Mouse (Mus musculus) 3134 (cell line): ENCODE results near the gene Tedc2.
A peak's percentile ranks its signal among the peaks of the same experiment; 100 is the strongest.

ENCODE experiments used
- DNase-seq: peaks from one replicate; pipeline ENCODE4 v3.0.0-alpha.2; 2011; ENCODE audit warnings: low spot score; ENCODE audit not compliant: insufficient read length; ENCODE audit errors: extremely low read depth

Gene Tedc2

DNA sequence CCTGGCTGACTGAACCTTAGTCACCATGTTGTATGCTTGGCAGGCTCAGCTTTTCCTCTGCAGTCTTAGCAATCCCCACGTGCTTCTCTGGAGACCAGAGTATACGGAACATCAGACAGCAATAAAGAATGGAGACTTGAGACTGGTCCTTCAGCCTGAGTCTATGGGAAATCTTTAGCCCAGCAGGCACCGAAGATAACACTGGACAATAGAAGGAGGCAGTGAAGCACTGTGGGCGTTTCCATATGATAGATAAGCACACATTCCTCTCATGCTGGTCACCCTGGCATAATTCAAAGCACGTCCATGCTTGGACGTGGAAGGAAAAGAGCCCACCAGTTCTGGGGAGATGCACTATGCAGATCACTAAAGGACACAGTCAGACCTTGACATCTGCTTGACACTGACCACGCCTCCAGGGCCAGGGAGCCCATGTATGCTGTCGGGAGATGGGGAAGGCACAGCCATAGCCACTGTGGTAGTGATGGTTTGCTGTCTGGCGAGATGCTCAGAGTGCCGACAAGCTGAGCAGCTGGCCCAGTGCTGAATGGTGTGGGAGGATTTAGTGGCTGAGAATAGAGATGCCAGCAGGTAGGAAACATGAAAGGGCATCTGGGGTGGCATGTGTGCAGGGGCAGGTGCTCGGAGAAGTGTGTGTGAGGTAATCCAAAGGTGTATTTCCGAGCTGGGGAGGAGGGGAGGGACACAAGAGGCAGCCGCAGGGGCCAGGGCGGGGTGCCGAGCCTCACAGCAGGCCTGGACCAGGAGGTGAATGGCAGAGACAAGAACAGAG lies 23.4 kb downstream of the Tedc2 start:
- no peak for DNase-seq

DNA sequence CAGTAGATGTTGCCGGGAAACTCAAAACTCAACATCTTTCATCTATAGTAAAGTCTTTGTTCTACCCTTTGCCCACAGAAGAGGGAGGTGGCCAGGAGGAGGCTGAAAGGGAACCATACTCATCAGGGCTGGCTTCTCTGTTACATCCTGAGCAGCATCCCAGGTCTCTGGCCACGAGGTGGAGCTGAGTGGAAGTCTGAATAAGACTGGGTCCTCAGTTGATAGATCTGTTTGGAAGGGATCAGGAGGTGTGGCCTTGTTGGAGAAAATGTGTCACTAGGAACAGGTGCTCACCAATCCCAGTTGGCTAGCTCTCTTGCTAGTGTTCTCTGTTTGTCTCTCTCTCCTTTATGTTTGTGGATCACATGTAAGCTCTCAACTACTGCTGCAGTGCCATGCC lies 25.3 kb downstream of the Tedc2 start:
- DNase-seq: no peak

DNA sequence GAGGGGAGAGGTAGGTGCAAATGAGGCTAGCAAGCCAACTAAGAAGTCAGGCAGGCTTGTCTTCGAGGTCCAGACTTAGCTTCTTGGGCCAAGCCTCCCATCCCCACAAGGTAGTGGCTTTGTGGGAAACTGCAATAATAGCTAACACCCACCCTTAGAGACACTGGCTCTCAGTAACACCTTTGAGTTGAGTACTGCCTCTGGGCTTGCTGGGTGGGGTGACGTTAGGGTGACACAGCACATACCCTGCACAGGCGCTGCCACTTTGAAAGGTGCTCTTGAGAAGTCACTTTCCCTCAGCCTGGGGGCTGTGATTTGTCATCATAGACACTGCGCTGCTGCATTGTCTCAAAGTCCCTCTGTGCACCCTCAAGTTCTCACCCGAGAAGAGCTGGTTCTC lies 26.9 kb downstream of the Tedc2 start:
- no peak for DNase-seq

DNA sequence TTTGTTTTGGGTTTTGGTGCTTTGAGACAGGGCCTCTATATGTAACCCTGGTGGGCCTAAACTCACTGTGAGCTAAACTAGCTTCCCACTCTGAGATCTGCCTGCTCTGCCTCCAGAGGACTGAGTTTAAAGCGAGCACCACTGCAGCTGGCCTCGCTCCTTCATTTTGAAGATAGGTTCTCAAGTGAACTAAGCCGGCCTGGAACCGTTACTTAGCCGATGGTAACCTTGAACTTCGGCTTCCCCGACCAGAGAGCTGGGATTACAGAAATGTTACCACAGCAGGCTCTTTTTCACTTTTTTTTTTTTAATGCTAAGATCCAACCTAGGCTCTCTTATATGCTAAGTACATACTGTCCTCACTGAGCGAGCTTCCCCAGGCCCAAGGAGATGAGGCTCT lies 27.4 kb downstream of the Tedc2 start:
- DNase-seq: no peak

DNA sequence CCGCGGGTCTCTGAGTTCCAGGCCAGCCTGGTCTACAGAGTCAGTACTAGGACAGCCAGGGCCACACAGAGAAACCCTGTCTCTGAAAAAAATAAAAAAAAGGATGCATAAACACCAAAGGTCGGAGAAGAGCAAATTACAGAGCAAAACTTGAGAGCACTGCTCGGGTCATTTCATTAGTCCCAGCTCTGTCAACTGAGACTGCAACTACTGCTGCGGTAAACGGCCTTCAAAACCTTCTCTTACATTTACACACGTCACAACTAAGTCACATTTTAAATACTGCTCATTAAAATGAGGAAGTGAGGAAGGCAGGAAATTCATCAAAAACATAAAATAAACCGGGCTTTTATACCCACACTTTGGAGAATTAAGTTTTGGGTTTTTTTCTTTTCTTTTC lies 27.8 kb downstream of the Tedc2 start:
- no peak for DNase-seq

DNA sequence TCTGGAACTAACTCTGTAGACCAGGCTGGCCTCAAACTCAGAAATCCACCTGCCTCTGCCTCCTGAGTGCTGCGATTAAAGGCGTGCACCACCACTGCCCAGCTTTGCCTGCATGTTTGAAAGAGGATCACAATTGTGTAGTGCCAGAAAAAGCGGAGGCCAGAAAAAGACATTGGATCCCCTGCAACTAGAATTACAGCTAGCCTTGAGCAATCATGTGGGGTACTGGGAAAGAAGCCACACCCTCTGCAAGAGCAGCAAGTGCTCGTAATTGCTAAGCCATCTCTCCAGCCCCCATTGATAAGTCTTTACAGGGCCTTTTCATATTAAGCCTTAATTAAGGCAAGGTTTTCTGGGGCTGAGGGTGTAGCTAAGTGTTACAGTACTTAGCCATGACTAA lies 29.2 kb downstream of the Tedc2 start:
- no peak for DNase-seq

DNA sequence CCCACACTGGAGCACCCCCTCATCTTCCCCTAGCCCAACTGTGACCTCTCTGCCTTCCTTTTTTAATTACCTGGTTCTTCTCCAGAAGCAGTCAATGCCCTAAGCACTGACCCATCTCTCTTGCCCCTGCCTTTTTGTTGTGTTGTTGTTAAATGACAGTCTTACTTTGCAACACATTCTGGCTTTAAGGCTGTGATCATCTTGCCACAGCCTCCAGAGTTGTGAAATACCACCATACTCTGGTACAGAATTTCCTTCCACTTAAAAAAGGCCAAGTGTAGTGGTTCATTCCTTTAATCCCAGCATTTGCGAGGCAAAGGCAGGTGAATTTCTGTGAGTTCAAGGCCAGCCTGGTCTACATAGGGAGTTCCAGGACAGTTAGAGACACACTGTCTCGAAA lies 29.7 kb downstream of the Tedc2 start:
- DNase-seq: no peak

DNA sequence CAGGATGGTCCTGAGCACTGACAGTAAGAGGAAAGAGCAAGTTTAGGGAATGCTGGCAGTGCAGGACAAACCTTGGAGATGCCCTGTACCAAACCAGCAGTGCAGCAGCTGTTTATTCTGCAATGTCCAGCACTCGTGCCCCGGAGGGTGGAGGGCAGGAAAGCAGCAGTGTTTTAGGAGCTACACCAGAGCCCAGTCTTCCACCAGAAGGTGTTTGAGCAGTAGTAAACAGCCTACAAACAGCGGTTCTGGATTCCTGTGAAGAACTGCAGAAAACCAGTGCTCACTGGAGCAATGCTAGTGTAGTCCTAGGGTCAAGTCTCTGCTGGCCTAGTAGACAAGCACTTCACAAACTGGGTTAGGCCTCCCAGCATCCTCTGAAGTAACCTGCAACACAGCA lies 46.4 kb downstream of the Tedc2 start:
- DNase-seq: no peak

DNA sequence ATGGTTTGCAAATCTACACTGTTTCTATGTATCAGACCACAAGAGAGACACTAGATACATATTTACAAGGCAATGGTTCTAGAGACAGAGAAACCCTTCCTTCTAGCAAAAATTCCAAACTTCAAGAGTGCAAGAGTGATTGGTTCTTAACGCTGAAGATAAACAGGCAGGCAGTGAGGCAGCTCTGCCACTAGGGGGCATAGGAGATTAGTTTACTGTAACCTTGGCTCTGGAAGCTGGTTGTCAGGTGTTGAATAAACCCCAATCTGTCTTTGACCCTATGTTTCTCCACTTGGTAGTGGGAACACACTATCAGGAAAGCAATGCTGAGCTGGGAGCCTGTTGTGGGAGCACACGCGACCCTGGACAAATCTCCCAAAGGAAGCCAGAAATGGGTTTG lies 47.2 kb downstream of the Tedc2 start:
- no peak for DNase-seq

DNA sequence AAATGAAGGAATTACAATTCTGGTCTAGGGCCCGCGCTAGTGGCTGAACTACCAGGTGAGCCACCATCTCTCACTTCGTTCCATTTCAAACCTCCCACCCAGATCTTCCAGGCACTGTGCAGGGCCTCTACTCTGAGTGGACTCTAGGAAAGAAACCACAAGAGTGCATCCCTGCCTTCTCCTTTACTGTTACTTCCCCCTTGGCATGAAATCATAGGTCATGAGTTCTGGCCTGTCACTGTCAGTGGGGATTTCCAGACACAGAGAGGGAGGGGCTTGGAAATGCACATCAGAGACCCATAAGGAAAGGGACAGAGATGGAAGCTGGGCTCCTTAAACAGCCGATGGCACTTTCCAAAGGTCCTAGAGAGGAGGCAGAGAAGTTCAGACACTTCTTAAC lies 48.9 kb downstream of the Tedc2 start:
- no peak for DNase-seq

DNA sequence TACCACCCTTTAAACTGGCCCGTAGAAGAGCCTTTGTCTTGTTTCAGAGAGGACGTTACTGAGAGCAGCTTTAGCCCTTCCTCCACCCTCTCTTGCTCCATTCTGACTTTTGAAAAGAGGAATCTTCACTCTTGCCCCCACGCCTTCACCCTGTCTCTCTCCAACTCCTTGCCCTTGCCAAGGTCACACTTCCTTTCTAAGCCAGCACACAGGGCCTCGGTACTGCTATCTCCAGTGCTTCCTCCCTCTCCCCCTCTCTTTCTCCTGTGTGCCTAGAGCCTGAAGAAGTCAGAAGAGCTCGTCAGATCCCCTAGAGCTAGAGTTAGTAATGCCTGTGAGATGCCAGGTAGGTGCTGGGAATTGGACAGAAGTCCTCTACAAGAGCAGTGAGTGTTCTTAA lies 49.9 kb downstream of the Tedc2 start:
- no peak for DNase-seq

DNA sequence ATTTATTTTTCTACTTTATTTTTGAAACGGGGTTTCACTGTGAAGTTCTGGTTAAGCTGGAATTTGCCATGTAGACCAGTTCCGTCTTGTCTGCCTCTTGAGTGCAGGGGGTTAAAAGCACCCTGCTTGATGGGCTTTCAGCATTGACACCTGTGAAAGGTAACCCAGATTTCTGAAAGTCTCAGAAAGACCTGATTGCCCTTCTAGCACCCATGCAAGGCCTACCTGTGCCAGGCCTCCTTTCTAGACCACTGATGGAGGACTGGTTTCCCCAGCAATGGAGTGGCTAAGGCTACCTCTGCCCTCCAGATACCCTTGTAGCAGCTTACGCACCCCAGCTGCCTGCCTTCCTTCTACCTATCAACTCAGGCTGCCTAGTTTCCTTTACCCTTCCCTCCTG lies 50.5 kb downstream of the Tedc2 start:
- no peak for DNase-seq

DNA sequence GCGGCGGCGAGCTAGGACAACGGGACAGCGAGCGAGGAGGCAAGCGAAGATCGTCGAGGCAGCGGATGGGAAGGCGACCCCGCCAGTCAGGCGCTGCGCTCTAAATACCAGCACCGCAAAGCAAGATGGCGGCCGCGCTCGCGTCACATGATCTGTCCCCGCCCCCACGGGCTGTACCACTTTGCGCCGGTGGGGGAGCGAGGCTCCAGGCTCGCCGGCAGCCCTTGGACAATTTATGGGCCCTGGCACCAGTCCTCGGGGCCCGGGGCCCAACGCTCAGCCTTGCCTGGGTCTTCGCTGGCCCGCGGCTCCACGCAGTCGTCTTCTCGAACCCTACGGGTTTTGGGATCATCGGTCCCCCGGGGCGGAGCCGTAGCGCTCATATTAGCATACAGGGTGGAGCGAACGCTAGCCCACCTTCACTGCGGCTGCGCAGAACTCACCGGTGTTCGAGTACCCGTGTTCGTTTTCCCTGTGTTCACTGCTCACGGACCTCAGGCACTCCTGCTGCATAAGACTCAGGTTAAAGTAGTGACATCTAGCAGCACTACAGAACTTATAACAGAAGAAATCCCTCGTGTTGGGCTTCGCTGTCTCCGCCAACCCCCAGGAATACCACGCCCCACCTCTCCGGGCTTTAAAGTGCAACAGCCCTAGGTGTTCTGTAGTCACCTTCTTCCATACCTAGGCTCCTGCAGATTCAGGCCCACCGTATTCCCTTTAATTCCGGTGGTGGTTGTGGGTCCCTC lies 51.2 kb downstream of the Tedc2 start, which contains the start of gene Atp6v0c:
TSS of gene Atp6v0c (minus strand) at position 386 of the 749 bp plus-strand sequence.
- peak; percentile 91 for DNase-seq

DNA sequence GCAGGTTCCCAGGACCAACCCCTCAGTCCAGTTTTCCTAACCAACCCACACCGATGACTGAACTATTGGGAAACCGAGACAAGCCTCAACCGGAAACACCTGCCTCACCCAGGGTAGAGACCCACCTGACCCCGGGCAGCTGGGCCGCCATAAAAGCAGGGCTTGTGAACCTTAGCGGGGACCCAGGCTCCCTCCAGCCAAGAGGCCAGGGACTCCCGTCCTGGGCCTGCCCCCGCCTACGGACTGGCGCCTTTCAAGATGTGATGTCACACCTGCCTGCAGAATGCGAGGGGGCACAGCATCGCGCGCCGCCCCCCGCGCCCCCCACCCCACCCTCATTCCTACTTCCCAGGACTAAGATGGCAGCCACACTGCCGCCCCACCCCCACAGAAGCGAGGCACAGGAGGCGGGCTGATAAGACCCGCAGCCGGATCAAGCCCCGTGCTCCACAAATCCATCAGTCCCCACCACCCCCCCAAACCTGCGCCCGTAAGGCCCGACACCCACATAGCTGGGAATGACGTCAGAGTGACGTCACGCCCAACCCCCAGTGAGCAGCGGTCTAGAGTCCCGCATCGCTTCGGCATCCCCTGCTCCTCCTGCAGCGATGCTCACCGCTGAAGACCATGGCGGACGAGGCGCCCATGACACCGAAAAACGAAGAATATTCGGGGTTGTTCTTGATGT lies 51.9 kb downstream of the Tedc2 start:
- DNase-seq: peak; percentile 73

DNA sequence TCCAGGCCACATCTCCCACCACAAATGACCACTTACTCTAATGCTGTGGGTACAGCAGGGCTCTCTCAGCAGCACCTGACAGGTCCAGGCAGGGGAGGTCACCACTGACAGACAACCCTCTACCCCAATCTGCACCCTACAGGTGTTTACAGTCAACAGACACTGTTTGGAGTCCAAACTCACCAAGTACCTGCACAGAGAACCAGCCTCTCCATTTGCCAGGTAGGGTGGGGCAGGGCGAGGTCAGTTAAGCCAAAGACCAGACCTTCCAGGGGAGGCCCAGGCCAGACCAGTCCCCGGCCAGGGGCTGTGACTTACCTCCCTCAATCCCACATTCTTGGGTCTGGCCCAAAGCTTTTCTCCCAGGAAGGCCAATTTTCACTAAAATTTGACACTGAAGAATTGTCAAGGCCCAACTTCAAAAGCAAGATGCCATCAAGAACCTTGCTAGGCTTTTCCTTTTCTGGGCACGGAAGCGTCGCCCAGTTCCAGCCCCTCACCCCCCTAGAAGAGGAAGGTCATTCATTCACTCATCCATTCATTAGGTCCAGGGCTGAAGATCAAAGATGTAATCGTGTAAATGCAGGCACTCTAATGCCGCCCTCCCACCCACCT lies 52.7 kb downstream of the Tedc2 start:
- DNase-seq: no peak

DNA sequence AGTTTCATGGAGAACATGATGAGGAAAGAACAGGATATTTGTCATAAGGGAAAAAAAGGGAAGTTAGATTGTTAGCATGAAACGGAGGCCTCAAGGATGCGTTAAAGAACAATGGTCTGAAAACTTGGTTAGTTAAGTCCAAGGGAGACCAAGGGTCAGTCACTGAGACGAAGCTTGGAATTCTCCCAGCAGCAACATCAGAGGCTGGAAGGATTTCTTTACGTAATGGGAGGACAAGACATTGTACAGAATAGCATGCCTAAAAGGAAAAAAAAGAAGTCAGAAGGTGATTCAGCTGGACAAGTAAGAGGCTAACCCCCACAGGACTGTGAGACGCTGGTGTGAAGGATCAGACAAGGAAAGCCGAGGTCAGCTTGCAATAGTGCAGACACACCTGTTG lies 53.5 kb downstream of the Tedc2 start:
- DNase-seq: no peak
